Mouse (Mus musculus): ENCODE measurements around the gene Slc25a15. TPM values are rescaled to one million over a fixed set of nuclear protein-coding genes. Genes with fewer than 3 reads are reported as not detected.

The Slc25a15 gene
- total RNA-seq (2014; fragmentation: Nextera tagmentation), result 11.1 and 11.4 TPM in 2 replicates
- total RNA-seq (2017), result 10.3 and 12.2 TPM in 2 replicates

- ATAC-seq (replicated peaks; ENCODE audit: poor library complexity, severe bottlenecking), result peak; percentile 88
These were observed at the start of gene Slc25a15 for GRCm38 (mm10) chr8:22398142-22398951. Slc25a15 (minus strand) TSS chr8:22398597.

DNA sequence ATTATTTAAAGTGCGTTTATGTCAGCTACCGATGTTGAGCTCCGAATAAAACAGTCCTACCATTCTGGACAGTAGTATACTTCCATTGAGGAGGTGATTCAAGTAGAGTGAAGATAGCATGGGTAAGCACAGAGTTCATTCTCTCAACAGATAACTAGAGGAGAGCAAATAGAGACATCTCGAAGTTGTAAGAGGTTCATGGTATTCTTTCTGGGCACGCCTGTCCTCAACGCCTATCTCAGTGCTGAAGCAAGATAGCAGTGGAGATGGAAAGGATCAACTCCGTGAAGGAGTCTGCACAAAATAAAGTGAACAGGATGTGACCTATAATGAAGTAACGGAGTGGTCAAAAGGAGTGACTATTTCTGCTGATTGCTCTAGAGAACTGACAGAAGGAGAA is 13.6 kb upstream of the Slc25a15 start:
- no peak for ATAC-seq (replicated peaks; ENCODE audit: poor library complexity, severe bottlenecking)

GRCm38 (mm10) chr8:22411282-22411702 is 12.9 kb upstream of the Slc25a15 start, which contains the start of gene Mrps31:
Mrps31 (plus strand) TSS chr8:22411361.
- ATAC-seq (replicated peaks; ENCODE audit: poor library complexity, severe bottlenecking), result peak; percentile 89

DNA sequence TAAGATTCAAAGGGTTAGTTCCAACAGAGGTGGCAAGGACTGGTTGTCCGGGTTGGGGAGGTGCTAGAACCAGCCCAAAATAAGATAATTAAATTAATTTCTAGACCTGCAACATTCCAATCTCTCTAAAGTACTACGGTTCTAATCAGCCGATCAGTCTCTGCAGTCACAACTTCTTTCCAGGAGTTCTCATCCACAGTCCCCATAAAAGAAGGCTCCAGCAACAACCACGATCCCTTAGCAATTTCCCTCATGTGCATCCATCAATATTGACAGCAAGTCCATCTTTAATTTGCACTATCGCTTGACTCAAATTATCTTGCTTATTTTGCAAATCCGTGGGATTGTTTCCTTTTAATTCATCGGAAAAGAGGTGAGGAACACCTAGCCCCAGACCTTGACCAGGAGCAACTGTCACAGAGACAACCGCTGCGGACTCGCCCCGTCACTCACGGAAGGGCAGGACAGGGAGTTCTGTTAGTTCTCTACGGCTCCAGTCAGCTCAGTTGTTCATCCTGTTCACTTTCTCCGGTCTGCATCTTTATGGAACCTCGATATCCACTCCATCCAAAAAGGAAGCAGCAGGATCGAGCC is 12.4 kb upstream of the Slc25a15 start:
- ATAC-seq (replicated peaks; ENCODE audit: poor library complexity, severe bottlenecking), result no peak

DNA sequence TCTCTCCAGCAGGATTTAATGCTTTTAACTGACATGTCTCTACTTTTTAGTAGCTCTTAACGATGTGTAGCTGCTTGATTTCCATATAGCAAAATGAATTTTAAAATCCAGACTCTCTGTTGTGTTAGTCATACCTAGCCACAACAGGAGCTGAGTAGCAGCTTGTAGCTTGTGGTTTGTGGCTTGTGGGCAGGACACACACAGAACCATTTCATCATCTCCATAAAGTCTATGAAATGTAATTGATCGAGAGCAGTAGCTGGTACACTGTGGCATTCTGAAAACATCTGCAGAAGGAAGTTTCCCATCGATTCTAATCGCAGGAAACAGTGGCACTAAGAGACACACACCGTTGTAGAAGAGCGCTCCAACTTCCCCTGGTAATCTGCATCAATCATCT is 7.3 kb upstream of the Slc25a15 start:
- ATAC-seq (replicated peaks; ENCODE audit: poor library complexity, severe bottlenecking), result peak; percentile 96

- ATAC-seq (replicated peaks; ENCODE audit: poor library complexity, severe bottlenecking), result no peak
These were observed 4.8 kb upstream of the Slc25a15 start for GRCm38 (mm10) chr8:22403235-22403634.

- ATAC-seq (replicated peaks; ENCODE audit: poor library complexity, severe bottlenecking), result no peak
These were observed 2.2 kb upstream of the Slc25a15 start for GRCm38 (mm10) chr8:22400593-22400992.

DNA sequence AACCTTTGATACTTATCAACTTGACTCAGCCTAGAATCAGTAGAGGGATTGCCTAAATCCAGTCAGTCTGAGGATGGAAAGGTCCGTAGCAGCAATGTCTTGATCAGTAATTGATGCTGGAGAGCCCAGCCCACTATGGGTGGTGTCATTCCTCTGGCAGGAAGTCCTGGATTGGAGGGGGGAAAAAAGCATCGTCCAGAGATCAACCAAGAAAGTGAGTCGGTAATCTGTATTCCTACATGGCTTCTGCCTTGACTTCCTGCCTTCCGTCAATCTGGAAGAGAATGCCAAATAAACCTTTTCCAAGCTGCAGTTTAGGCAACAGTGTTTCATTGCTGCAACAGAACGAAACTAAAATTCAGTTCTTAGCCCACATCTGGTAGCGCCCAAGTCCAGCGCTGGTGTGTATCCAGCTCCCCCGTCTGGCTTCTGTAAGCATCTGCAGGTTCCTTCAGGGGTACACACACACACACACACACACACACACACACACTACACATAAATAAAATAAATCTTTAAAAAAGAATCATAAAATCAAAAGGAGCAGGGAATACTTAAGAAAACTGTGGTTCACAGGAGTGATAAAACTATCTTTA is 986 bp upstream of the Slc25a15 start:
- no peak for ATAC-seq (replicated peaks; ENCODE audit: poor library complexity, severe bottlenecking)

DNA sequence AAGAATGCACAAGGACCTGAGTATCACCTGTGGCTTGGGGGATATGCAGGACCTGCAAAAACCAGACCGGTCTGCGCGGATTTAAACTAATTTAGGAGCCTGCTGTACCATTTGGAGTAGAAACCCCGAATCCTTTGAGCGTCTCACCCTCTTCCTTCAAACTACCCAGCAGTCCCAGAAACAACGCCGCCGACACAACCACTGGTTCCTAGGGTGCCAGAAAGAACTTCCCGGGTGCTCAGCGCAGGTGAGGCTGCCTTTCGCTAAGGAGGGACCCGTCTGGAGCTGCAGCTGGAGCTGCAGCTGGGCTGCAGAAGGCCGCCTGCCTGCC is 621 bp downstream of the Slc25a15 start:
- ATAC-seq (replicated peaks; ENCODE audit: poor library complexity, severe bottlenecking), result no peak

DNA sequence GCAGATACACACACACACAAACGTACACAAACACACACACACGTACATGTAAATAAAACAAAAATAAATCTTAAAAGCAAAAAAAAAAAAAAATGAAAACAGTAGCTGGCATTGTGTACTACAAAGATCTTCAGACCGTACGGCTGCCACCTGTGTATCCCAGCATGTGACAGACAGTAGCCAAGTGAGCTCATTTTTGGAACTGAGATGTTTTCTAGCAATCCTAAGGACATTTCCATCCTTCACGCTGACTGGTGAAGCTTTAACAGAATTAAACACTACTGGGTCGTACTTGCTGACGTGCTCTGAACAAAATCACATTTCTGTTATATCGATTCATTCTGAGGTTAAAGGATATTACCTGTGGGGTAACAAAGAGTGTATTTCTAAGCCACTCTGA is 3.1 kb downstream of the Slc25a15 start:
- no peak for ATAC-seq (replicated peaks; ENCODE audit: poor library complexity, severe bottlenecking)

DNA sequence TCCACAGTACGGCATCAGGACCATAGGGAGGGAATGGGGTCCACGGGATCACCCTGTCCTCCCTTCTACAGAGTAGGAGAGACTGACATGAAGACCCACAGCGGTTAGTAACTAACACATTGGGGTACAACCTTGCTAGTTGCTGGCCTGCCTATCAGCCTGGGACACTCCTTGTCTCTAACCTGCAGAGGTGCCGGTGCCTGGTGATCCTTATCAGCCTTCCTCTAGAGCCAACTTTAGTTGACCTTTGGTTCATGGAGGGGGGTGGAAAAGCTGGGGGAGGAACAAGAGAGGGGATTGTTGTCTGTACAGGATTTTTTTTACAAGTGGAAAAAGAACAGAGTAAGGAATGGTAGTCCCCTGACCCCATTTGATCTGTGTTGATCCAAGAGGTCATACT is 3.9 kb downstream of the Slc25a15 start:
- ATAC-seq (replicated peaks; ENCODE audit: poor library complexity, severe bottlenecking), result no peak

DNA sequence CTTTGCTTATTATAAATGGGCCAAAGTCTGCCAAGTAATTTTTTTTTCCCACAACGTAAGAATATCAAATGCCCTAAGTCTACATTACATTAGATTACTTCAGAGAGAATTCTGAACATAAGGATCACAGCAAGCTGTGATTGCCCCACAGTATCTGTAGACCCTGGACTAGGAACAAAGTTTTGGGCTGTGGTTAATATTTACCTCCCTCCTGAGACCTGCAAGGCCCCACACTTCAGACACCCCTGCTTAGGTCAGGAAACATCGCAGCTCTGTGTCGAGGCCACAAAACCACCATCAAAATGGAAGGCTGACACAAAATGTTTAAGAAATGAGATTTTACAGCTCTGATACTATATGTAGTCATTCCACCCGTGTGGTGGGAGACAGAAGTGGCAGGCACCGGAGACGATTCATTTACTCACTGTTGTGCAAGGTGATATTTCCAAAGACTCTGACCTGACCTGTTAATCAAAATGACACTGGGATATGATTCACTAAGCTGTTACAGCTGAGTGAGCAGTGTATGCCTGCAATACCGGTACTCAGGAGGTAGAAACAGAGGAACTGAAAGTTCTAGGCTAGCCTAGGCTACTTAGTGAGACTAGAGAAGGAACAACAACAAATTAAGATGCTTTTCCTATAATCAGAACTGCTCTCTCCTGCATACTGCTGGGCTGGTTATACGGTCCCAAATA is 7.5 kb downstream of the Slc25a15 start:
- ATAC-seq (replicated peaks; ENCODE audit: poor library complexity, severe bottlenecking), result peak; percentile 88

- ATAC-seq (replicated peaks; ENCODE audit: poor library complexity, severe bottlenecking), result no peak
These were observed 8.5 kb downstream of the Slc25a15 start for GRCm38 (mm10) chr8:22389874-22390273.

DNA sequence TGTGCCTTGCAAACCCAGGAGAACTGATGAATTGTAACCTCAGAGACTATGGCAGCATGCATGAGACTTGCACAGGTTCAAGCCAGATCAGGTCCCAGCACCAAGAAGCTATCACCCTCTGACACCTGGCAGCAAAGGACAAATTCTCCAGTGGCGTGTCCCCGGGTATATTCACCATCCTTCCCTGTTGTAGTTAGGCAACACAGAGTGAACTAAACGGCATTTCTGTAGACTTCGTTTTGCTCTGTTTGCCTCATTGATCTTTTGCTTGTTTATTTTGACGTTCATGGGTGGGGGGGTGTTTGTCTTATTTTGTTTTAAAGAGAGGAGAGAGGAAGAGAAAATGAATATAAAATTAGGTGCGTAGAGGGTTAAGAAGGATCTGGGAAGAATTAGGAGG is 13.2 kb downstream of the Slc25a15 start:
- no peak for ATAC-seq (replicated peaks; ENCODE audit: poor library complexity, severe bottlenecking)

GRCm38 (mm10) chr8:22382824-22383595 is 15.4 kb downstream of the Slc25a15 start:
- no peak; the same call in 1 of the 2 replicates for ATAC-seq (replicated peaks; ENCODE audit: poor library complexity, severe bottlenecking)

DNA sequence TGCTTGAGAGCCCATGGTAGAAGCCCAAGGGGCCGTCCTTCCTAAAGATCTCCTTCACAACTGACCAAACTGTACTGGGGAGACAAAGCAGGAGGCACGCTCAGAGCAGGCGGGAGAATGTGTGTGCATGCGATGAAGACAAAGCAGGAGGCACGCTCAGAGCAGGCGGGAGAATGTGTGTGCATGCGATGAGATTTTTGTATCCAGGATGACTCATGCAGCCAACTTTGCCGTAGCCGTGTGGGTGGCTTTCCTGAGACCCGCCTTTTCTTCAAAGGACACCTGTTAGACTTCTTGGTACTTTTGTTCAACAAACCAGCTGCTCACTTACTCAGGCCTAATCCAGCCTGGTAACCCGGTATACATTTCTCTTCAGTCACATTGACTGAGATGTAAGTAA is 17.5 kb downstream of the Slc25a15 start:
- ATAC-seq (replicated peaks; ENCODE audit: poor library complexity, severe bottlenecking), result no peak

DNA sequence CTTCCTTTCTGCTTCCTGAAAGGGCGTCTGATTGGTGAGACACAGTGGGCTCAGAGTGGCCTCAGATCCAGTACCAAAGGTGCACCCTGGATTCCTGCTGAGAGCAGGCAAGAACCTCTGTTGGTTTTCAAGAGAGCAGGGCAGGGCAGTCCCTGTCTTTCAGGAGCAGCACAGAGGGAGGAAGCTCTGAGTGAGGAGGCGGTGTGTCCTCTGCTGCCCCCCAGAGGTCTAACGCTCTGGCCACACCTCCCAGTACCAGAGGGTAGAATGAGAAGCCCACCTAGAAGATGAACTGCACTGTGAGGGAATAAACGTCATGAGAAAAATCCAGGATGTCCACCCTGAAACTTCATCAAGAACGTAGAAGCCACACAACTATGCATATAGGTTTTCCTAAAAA is 21.5 kb downstream of the Slc25a15 start:
- peak; percentile 97 for ATAC-seq (replicated peaks; ENCODE audit: poor library complexity, severe bottlenecking)

GRCm38 (mm10) chr8:22376311-22376710 is 22.1 kb downstream of the Slc25a15 start:
- ATAC-seq (replicated peaks; ENCODE audit: poor library complexity, severe bottlenecking), result no peak

DNA sequence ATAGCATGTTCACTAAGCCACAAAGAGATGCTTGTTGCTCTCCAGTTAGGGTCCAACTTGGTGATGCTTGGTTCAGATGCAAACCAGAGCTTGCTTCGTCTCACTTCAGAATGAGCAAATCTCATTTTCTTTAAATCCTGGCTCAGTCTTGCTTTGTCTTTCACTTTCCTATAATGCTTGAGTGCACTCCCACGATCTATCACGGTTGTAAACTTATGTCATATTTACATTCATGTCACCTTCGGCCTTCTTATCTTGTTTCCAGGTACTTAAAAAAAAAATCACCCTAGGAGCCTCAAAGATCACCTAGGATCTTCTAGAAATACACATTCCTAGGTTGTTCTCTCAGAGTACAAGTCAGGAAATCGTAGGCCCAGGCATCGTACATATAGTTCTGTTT is 38.5 kb downstream of the Slc25a15 start:
- ATAC-seq (replicated peaks; ENCODE audit: poor library complexity, severe bottlenecking), result no peak

GRCm38 (mm10) chr8:22359359-22359758 is 39.0 kb downstream of the Slc25a15 start:
- no peak for ATAC-seq (replicated peaks; ENCODE audit: poor library complexity, severe bottlenecking)
